Mouse (Mus musculus): ENCODE results near the gene Wdr70. TPM values are rescaled to one million over a fixed set of nuclear protein-coding genes. Genes with fewer than 3 reads are reported as not detected.
"Not testable (repeated sequence)": the region's sequence is repeated elsewhere in the genome, so short reads cannot be mapped to it uniquely, and the experiment has no call there.

Gene Wdr70
- 4.9 and 5.1 TPM in 2 replicates for polyA plus RNA-seq (2012)

DNA sequence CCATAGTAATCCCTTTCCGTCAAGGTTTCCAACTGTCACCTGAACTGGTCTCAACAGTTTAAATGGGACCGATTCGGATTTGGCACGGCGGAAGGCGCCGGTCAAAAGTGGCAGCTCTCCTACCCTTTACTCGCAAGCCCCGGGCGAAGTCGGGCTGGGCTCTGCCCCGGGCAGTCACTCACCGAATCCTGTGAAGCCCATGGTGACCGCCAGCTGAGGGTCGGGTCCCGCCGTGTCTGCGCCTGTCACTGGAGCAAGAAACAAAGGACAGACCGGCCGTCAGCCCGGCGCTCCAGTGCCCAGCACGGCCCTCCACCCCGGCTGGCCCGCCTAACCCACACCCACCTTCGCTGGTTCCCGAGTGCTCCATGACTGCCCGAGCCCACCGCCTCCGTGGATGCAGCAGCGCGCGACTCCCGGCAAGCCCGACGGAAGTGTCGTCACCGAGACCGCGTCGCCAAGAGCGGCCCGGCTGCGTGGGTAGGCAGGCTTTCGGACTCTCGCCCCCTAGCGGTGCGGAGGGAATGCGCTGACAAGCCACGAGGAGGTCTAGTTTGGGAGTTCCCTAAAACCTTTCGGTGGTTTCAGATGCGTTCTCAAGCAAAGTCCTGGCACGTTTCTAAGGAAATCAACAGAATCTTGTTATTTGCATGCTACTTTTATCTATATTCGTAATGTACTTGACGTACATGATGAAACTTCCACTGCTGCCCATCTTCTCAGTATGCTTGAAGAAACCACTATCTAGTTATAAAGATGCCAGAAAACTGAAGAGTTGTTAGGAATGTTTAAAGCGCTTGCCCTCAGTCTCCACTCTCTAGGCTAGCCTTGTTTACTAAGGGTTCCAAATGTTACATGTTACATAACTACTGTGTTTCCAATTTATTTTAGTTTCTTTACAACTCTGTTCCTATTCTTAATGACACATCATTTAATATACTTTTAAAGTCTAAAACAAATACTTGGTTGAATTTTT lies at the start of gene Wdr70:
Wdr70 (minus strand) TSS at position 436 of the 976 bp plus-strand sequence.
- peaks cover 27% of the 10 kb centered on the region for H3K36me3 ChIP-seq (ENCODE audit: control insufficient read depth)
- TF ChIP-seq GATA1 (IDR thresholded peaks at IDR 0.05; ENCODE audit: low read length) (no peak), TAL1 (IDR thresholded peaks at IDR 0.05; ENCODE audit: low read length) (no peak)
- no peaks in the 10 kb centered on the region for H3K9me3 ChIP-seq (ENCODE audit: control insufficient read depth, low read length)
- H3K4me1 ChIP-seq (ENCODE audit: control insufficient read depth): peaks cover 13% of the 10 kb centered on the region
- peak within 1 kb of the TSS; percentile 94 for H3K4me3 ChIP-seq (replicated peaks)
- H3K27me3 ChIP-seq (ENCODE audit: control insufficient read depth): no peaks in the 10 kb centered on the region

DNA sequence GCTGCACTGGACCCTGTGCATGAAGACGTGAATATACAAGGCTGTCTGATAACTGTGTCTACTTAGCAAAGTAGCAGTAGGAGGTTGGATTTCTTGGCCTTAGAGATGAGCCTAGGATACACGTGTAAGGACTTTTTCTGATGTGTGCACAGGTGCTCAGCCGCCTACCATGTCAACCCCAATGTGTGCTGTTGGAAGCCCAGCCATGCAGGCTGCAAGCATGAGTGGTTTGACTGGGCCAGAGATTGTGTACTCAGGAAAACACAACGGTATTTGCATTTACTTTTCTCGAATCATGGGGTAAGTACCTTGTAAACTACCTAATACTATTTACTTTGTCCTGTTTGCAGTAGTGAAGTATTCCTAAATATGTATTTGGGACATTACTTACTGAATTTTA lies 36.6 kb upstream of the Wdr70 start:
- Histone ChIP-seq H3K36me3 (ENCODE audit: control insufficient read depth) (peaks cover 97% of the 10 kb centered on the region), H3K4me3 (replicated peaks) (no peak overlapping the region), H3K4me1 (ENCODE audit: control insufficient read depth) (no peaks in the 10 kb centered on the region), H3K9me3 (ENCODE audit: control insufficient read depth, low read length) (no peaks in the 10 kb centered on the region), H3K27me3 (ENCODE audit: control insufficient read depth) (no peaks in the 10 kb centered on the region)
- no peak for TF ChIP-seq TAL1 (IDR thresholded peaks at IDR 0.05; ENCODE audit: low read length)
- no peak for TF ChIP-seq GATA1 (IDR thresholded peaks at IDR 0.05; ENCODE audit: low read length)

DNA sequence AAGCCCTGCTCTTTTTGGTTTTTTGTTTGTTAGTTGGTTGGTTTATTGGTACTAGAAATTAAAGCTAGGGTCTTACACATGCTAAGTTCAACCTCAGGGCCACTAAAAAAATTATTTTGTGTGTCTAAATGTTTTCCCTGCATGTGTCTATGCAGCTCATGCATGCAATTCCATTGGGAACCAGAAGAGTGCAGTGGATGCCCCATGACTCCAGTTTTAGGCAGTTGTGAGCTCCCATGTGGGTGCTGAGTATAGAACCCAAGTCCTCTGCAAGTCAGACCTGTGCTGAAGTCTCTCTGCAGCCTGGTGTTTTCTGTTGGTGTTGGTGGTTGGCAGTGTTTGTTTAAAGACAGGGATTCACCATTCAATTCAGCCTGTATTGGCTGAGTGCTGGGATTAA lies 32.8 kb upstream of the Wdr70 start:
- Histone ChIP-seq H3K4me3 (replicated peaks) (no peak overlapping the region), H3K27me3 (ENCODE audit: control insufficient read depth) (no peaks in the 10 kb centered on the region), H3K36me3 (ENCODE audit: control insufficient read depth) (peaks cover 96% of the 10 kb centered on the region), H3K9me3 (ENCODE audit: control insufficient read depth, low read length) (no peaks in the 10 kb centered on the region), H3K4me1 (ENCODE audit: control insufficient read depth) (no peaks in the 10 kb centered on the region)
- TF ChIP-seq TAL1 (IDR thresholded peaks at IDR 0.05; ENCODE audit: low read length) (no peak), GATA1 (IDR thresholded peaks at IDR 0.05; ENCODE audit: low read length) (no peak)

DNA sequence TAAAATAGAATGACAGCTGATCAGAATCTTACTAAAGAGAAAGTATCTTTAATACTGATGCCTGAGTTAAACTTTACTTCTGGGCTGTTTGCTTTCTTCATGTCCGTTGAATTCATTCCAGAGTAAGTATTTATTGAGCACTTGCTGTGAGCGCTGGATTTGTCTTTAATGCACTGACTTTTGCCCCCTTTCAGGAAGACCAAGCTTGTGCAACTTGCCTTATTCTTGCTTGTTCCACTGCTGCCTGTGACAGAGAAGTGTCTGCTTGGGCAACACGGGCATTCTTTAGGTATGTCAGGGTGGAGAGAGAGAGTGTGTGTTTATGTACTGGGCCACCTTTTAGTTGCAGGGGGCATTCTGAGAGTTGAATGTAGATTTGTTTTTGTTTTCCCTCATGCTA lies 32.3 kb upstream of the Wdr70 start:
- TF ChIP-seq GATA1 (IDR thresholded peaks at IDR 0.05; ENCODE audit: low read length) (no peak), TAL1 (IDR thresholded peaks at IDR 0.05; ENCODE audit: low read length) (no peak)
- H3K4me3 ChIP-seq (replicated peaks): no peak overlapping the region
- no peaks in the 10 kb centered on the region for H3K9me3 ChIP-seq (ENCODE audit: control insufficient read depth, low read length)
- H3K4me1 ChIP-seq (ENCODE audit: control insufficient read depth): no peaks in the 10 kb centered on the region
- H3K36me3 ChIP-seq (ENCODE audit: control insufficient read depth): peaks cover 96% of the 10 kb centered on the region
- H3K27me3 ChIP-seq (ENCODE audit: control insufficient read depth): no peaks in the 10 kb centered on the region

DNA sequence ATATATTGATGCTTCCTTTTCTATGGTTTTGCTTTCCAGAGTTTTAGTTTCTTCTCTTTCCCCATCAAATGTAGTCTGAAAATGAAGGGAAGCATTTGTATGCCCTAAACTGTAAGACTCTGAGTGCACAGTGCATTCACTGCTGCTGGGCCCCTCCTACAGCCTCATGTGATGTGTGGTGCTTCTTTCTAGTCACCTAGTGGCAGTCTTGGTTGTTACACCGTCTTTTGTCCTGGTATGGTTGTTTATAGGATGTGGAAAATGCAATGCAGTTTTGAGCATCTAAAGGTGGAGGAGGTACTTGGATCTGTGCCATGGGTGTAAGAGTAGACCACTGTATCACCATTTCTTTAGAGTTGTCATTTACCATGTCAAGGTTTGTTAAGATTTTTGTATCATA lies 30.3 kb upstream of the Wdr70 start:
- no peaks in the 10 kb centered on the region for H3K9me3 ChIP-seq (ENCODE audit: control insufficient read depth, low read length)
- no peak overlapping the region for H3K4me3 ChIP-seq (replicated peaks)
- H3K27me3 ChIP-seq (ENCODE audit: control insufficient read depth): no peaks in the 10 kb centered on the region
- H3K36me3 ChIP-seq (ENCODE audit: control insufficient read depth): peaks cover 91% of the 10 kb centered on the region
- TF ChIP-seq TAL1 (IDR thresholded peaks at IDR 0.05; ENCODE audit: low read length) (no peak), GATA1 (IDR thresholded peaks at IDR 0.05; ENCODE audit: low read length) (no peak)
- H3K4me1 ChIP-seq (ENCODE audit: control insufficient read depth): no peaks in the 10 kb centered on the region

DNA sequence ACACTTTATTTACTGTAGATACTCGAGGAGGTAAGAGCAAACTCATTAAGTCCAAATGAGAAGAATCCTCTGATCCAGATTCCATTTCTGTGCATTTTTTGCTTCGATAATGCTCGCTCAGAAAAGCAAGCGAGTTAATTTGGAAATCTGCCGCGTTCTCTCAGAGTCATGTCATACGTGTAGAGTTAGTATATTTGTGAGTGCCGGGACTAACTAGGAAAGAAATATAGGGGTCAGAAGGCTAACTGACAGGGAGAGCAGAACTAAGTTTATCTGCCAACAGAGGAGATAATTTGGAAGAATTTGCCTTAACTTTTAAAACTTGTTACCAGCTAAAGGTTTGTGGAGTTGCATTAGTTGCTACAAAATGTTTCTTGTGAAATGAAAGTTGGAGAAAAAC lies 10.8 kb upstream of the Wdr70 start:
- Histone ChIP-seq H3K36me3 (ENCODE audit: control insufficient read depth) (peaks cover 38% of the 10 kb centered on the region), H3K4me1 (ENCODE audit: control insufficient read depth) (peaks cover 31% of the 10 kb centered on the region), H3K9me3 (ENCODE audit: control insufficient read depth, low read length) (no peaks in the 10 kb centered on the region), H3K4me3 (replicated peaks) (peak overlapping the region; percentile 88), H3K27me3 (ENCODE audit: control insufficient read depth) (no peaks in the 10 kb centered on the region)
- TF ChIP-seq TAL1 (IDR thresholded peaks at IDR 0.05; ENCODE audit: low read length) (no peak), GATA1 (IDR thresholded peaks at IDR 0.05; ENCODE audit: low read length) (no peak)

DNA sequence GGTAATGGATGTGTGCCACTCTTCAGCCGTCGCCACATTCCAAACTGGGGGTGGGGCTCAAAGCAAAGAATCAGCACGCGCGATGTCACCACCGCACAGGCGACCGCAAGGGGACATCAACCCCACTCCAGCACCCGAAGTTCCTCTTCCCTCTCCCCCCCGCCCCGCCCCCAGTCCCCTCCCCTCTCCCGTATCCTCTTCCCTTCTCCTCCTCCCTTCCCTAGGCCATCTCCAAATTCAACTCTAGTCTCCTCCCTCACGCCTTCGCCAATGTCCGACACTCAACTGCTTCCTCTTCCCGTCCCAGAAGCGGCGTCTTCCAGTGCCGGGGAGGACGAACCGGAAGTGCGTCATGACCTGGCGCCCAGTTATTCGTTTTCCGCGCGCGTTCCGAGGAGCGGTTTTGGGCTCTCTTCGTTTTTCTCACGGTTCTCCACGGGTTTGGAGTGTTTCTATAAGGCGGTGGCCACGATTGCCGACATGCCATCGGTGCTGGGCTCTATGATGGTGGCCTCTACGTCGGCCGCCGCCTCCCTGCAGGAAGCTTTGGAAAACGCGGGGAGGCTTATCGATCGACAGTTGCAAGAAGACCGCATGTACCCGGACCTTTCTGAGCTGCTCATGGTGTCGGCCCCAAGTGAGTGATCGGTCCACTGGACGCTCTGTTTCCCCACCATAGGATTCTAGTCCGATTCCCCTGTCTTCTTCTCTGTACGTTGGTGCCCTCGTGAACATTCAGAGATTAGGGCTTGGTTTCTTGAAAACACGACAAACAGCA lies 10.1 kb upstream of the Wdr70 start, which contains the start of gene Nup155:
Nup155 (plus strand) TSS at position 308 of the 778 bp plus-strand sequence.
- H3K9me3 ChIP-seq (ENCODE audit: control insufficient read depth, low read length): no peaks in the 10 kb centered on the region
- H3K36me3 ChIP-seq (ENCODE audit: control insufficient read depth): peaks cover 32% of the 10 kb centered on the region
- H3K4me3 ChIP-seq (replicated peaks): peak within 1 kb of the TSS; percentile 88
- no peaks in the 10 kb centered on the region for H3K27me3 ChIP-seq (ENCODE audit: control insufficient read depth)
- H3K4me1 ChIP-seq (ENCODE audit: control insufficient read depth): peaks cover 31% of the 10 kb centered on the region
- TF ChIP-seq GATA1 (IDR thresholded peaks at IDR 0.05; ENCODE audit: low read length) (no peak), TAL1 (IDR thresholded peaks at IDR 0.05; ENCODE audit: low read length) (no peak)

DNA sequence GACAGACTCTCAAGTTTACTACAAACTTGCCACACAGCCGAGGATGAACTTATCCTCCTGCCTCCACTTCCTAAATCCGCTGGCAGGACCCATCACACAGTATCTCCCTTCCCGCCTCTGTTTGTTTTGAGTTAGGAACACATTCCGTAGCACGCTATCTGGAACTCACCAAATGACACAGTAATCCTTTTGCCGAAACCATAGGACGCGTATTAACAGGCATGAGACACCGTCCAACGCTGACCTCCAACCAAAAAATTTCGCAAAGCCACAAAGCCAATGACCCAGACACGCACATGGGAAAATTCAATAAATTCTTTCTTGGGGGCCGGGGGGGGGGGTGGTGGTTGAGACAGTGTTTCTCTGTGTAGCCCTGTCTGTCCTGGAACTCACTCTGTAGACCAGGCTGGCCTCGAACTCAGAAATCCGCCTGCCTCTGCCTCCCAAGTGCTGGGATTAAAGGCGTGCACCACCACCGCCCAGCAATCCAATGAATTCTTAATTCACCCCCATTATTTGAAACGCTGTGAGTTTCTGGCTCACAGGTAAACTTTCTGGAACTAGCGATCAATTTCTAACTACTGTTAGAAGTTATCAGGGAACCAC lies 9.5 kb upstream of the Wdr70 start:
- no peaks in the 10 kb centered on the region for H3K27me3 ChIP-seq (ENCODE audit: control insufficient read depth)
- TF ChIP-seq GATA1 (IDR thresholded peaks at IDR 0.05; ENCODE audit: low read length) (no peak), TAL1 (IDR thresholded peaks at IDR 0.05; ENCODE audit: low read length) (no peak)
- H3K4me1 ChIP-seq (ENCODE audit: control insufficient read depth): peaks cover 29% of the 10 kb centered on the region
- H3K9me3 ChIP-seq (ENCODE audit: control insufficient read depth, low read length): no peaks in the 10 kb centered on the region
- H3K4me3 ChIP-seq (replicated peaks): peak overlapping the region; percentile 88
- peaks cover 26% of the 10 kb centered on the region for H3K36me3 ChIP-seq (ENCODE audit: control insufficient read depth)

DNA sequence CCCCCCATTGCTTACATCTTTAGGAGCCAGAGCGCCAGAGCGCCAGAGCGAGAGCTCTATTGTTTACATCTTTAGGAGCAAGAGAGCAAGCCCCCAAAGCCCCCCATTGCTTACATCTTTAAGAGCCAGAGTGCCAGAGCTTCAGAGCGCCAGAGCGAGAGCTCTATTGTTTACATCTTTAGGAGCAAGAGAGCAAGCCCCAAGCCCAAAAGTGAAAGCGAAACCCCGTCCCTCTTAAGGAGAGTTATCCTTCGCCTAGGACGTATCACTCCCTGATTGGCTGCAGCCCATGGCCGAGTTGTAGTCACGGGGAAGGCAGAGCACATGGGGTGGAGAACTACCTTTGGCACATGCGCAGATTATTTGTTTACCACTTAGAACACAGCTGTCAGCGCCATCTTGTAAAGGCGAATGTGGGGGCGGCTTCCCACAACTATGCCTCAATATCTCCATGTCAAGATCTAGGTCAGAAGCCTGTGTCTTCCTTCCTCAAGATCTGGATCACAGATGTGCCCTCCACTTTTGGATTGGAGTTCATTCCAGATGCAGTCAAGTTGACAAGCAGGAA lies 3.0 kb upstream of the Wdr70 start:
- H3K27me3 ChIP-seq (ENCODE audit: control insufficient read depth); H3K9me3 ChIP-seq (ENCODE audit: control insufficient read depth, low read length); H3K4me1 ChIP-seq (ENCODE audit: control insufficient read depth); H3K36me3 ChIP-seq (ENCODE audit: control insufficient read depth); H3K4me3 ChIP-seq (replicated peaks): not testable (repeated sequence)

All from erythroblast, embryonic 14.5 days (primary cell).